Mouse (Mus musculus) embryonic facial prominence, embryonic 11.5 days (tissue): ENCODE measurements around the gene Tbl1x. TPM values are rescaled to one million over a fixed set of nuclear protein-coding genes. Genes with fewer than 3 reads are reported as not detected.

ENCODE experiments used
- ATAC-seq: fragments of 200-750 bp; cut with Nextera tagmentation; replicated peaks from 2 replicates; pipeline ENCODE4 v1.8.0; 2017; ENCODE audit warnings: low read depth; ENCODE audit not compliant: insufficient number of reproducible peaks, low FRiP score, low TSS enrichment
- DNase-seq: peaks from one replicate; pipeline ENCODE4 v3.0.0-alpha.2; 2015; ENCODE audit warnings: low spot score
- H3K27ac ChIP-seq: fragments of 300-500 bp; sonication (generic); replicated peaks from 2 replicates; pipeline ENCODE4 v1.5.1; 2014; ENCODE audit warnings: mild to moderate bottlenecking, low read depth, low read length, control low read depth
- H3K27me3 ChIP-seq: fragments of 300-500 bp; sonication (generic); 2 replicates; pipeline ENCODE4 v1.6.1; 2014; ENCODE audit warnings: mild to moderate bottlenecking, low read length, moderate library complexity, mixed read lengths; ENCODE audit not compliant: control insufficient read depth, insufficient read depth
- H3K36me3 ChIP-seq: fragments of 300-500 bp; sonication (generic); replicated peaks from 2 replicates; pipeline ENCODE4 v1.6.1; 2014; ENCODE audit warnings: low read depth, mild to moderate bottlenecking, low read length, moderate library complexity, mixed read lengths; ENCODE audit not compliant: control insufficient read depth, insufficient read depth
- H3K4me1 ChIP-seq: fragments of 300-500 bp; sonication (generic); 2 replicates; pipeline ENCODE4 v1.6.1; 2014; ENCODE audit warnings: low read length, mixed read lengths; ENCODE audit not compliant: control insufficient read depth, insufficient read depth
- H3K4me2 ChIP-seq: fragments of 300-500 bp; sonication (generic); 2 replicates; pipeline ENCODE4 v1.6.1; 2014; ENCODE audit warnings: low read depth, mild to moderate bottlenecking, control low read depth, low read length, moderate library complexity
- H3K4me3 ChIP-seq: fragments of 300-500 bp; sonication (generic); 2 replicates; pipeline ENCODE4 v1.5.1; 2014; ENCODE audit warnings: low read depth, low read length, control low read depth
- H3K9ac ChIP-seq: fragments of 300-500 bp; sonication (generic); replicated peaks from 2 replicates; pipeline ENCODE4 v1.6.1; 2014; ENCODE audit warnings: mild to moderate bottlenecking, control low read depth, low read length
- H3K9me3 ChIP-seq: fragments of 300-500 bp; sonication (generic); replicated peaks from 2 replicates; pipeline ENCODE4 v1.6.1; 2016; ENCODE audit warnings: mild to moderate bottlenecking, low read length, inconsistent platforms, mixed read lengths; ENCODE audit not compliant: control insufficient read depth
- WGBS: fragments of 180-500 bp; shearing (Covaris S2); extraction: QIAGEN DNeasy Blood & Tissue Kit; methylation state at CpG from one replicate; pipeline ENCODE4 v1.1.7; 2014; 5-methylcytosine and 5-hydroxymethylcytosine counted together
- polyA plus RNA-seq: library from polyadenylated mRNA; unstranded; fragments of >200 nt; fragmentation: Nextera tagmentation; extraction: Ambion mirVana; gene quantifications from 2 replicates; pipeline ENCODE4 v1.2.1, GENCODE M21; 2014

Gene Tbl1x
- polyA plus RNA-seq, 1 experiment from 2014 or later, result 98.8 TPM

DNA sequence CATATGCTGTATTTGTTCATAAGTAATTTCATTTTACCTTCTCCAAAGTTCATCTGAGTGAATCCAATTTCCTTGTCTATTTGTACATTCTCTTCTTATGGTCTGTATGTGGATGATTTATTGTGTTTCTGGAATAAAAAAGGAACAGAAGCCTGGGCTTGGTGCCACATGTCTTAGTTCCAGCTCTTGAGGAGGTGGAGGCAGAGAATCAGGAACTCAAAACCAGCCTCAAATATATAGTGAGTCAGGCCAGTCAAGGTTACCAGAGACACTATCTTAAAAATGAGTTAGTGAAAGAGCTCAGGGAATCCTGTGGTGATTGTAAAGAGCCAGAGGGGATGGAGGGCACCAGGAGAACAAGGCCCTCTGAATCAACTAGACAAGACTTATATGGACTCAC is 86.9 kb downstream of the Tbl1x start:
- Histone ChIP-seq H3K27ac (no peak overlapping the region), H3K9me3 (no peaks in the 10 kb centered on the region), H3K36me3 (no peaks in the 10 kb centered on the region), H3K27me3 (no peaks in the 10 kb centered on the region), H3K4me1 (no peaks in the 10 kb centered on the region), H3K4me3 (no peak overlapping the region), H3K4me2 (no peak overlapping the region), H3K9ac (no peak overlapping the region)
- no peak for ATAC-seq
- DNase-seq, result no peak

DNA sequence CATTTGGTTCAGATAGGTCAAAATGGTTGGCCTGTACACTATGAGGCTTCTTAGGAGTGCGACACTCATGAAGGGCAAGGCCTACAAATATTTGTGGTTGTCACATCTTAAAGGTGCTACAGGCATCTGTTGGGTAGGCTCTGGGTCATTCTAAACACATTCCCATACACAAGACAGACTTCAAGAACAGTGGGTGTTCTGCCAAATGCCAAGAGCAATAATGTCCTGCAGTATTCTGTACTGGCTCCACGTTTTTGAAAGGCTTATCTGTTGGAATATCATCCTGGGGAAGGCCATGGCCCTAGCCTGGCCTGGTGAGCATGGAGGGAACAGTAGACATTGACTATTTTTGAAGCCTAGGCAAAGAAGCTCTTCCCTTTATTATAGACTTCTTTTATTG is 87.9 kb downstream of the Tbl1x start:
- Histone ChIP-seq H3K4me2 (no peak overlapping the region), H3K4me1 (no peaks in the 10 kb centered on the region), H3K27me3 (no peaks in the 10 kb centered on the region), H3K27ac (no peak overlapping the region), H3K9me3 (no peaks in the 10 kb centered on the region), H3K4me3 (no peak overlapping the region), H3K9ac (no peak overlapping the region), H3K36me3 (no peaks in the 10 kb centered on the region)
- ATAC-seq, result no peak
- no peak for DNase-seq
- WGBS, result 68% methylated on average over 2 of the region's 2 CpGs

DNA sequence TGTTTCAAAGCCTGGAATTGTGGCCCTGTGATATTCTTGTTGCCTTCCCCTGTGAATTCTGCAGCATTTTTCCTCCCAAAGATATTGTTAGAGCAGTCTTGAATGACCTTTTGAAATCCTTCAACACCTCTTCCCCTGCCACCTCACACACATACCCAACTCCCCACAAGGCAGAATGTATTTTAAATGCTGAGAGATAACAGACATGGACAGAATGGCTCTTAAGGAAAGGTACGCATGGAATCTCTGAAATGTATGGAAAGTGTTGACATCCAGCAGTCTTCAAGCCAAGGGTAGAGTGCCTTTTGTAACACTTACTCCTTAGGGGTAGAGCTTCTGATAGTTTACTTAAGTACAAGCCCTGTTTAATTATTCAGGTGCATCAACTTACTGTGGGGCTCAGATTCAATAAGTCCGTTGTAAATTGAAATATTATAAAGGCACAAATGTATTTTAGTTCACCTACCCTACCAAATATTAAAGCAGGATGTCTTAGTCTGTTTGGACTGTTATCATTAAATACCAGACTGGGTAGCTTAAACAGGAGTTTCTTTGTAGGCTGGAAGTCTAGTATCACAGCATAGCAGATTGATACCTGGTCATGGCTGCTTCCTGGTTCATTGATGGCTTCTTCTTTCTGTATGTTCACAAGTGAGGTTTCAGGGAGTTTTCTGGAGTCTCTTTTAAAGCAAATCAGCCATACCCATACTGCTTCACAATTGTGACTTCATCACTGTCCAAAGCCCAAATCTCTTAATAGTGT is 92.9 kb downstream of the Tbl1x start:
- H3K27me3 ChIP-seq, result no peaks in the 10 kb centered on the region
- H3K4me3 ChIP-seq, result no peak overlapping the region
- H3K27ac ChIP-seq, result no peak overlapping the region
- H3K4me2 ChIP-seq, result no peak overlapping the region
- no peaks in the 10 kb centered on the region for H3K9me3 ChIP-seq
- H3K9ac ChIP-seq, result no peak overlapping the region
- H3K4me1 ChIP-seq, result no peaks in the 10 kb centered on the region
- ATAC-seq (no peak), DNase-seq (no peak)
- no peaks in the 10 kb centered on the region for H3K36me3 ChIP-seq
- 83% methylated on average over 2 of the region's 2 CpGs for WGBS

DNA sequence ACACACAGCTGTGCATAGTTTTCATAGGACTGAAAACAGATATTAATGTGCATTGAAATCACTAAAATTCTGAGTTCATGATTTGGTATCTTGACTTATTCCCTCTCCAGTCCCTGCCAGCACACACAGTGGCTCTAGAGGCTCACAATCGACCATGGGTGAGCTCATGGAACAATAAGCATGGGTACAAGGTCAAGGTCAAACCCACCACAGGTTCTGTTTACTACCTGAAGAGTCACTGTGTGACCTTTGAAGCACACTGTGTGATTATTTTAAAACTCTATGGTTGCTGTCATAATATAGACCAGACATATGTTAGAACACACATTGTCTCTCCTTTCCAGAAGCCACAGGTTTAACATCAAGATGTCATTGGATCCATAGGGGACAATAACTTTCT is 96.7 kb downstream of the Tbl1x start:
- no peak overlapping the region for H3K4me2 ChIP-seq
- DNase-seq (no peak), ATAC-seq (no peak)
- H3K9ac ChIP-seq, result no peak overlapping the region
- H3K4me1 ChIP-seq, result no peaks in the 10 kb centered on the region
- H3K36me3 ChIP-seq, result no peaks in the 10 kb centered on the region
- H3K4me3 ChIP-seq, result no peak overlapping the region
- H3K27ac ChIP-seq, result no peak overlapping the region
- 57% methylated on average over 1 of the region's 1 CpGs for WGBS
- no peaks in the 10 kb centered on the region for H3K9me3 ChIP-seq
- no peaks in the 10 kb centered on the region for H3K27me3 ChIP-seq

DNA sequence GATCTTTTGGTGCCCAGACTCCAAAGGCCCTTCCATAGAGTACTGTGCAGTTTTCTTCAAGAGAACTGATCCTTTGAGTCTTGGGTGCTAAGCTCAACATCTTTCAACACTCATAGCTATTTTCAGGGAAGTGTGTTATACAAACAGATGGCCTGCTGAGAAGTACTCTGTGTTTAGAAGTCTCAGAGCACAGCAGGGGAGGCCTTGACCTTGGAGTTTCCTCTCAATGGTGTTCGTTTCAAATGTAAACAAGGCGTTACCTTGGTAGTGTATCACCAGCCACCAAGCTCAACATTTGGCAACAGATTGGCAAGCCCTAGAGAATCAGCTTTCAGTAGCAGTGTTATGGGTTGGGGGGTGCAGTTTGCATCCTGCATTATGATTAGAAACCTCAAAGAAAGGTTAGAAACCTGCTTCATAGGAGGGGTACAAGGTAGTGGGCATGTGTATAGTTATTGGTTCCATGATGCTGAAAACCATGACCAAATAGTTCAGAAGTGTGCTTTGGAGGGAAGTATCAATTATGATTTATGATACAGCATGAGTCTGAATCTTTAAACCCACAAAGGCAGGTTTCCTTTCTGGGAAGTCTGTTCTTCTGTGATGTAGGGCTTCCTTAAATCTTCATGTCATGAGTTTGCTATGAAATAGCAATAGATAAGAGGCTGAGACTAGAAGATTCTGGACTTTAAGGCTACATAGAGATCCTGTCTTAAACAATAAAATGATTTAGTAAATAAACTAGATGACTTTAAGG is 98.3 kb downstream of the Tbl1x start:
- no peaks in the 10 kb centered on the region for H3K4me1 ChIP-seq
- WGBS, result 43% methylated on average over 2 of the region's 2 CpGs
- H3K4me3 ChIP-seq, result no peak overlapping the region
- H3K36me3 ChIP-seq, result no peaks in the 10 kb centered on the region
- no peak overlapping the region for H3K4me2 ChIP-seq
- no peak for ATAC-seq
- H3K9me3 ChIP-seq, result no peaks in the 10 kb centered on the region
- no peak overlapping the region for H3K9ac ChIP-seq
- H3K27ac ChIP-seq, result no peak overlapping the region
- H3K27me3 ChIP-seq, result no peaks in the 10 kb centered on the region
- DNase-seq, result no peak

DNA sequence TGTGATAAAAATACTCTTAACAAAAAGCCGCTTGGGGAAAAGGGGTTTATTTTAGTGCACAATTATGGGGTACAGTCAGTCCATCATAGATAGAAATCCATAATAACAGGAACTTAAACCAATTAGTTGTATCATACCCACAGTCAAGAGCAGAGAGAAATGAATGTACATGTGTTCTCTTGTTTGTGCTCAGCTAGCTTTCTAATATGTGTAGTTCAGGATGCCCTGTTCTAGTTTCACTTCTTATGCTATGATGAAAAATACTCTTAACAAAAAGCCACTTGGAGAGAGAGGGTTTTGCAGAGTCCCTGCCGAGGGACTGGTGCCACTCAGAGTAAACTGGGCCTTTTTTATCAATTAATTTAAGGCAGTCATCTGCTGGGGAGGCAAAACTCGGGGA is 101.1 kb downstream of the Tbl1x start:
- no peak overlapping the region for H3K27ac ChIP-seq
- H3K36me3 ChIP-seq, result no peaks in the 10 kb centered on the region
- no peak overlapping the region for H3K4me2 ChIP-seq
- H3K4me1 ChIP-seq, result no peaks in the 10 kb centered on the region
- 82% methylated on average over 3 of the region's 3 CpGs for WGBS
- H3K27me3 ChIP-seq, result no peaks in the 10 kb centered on the region
- H3K4me3 ChIP-seq, result no peak overlapping the region
- no peaks in the 10 kb centered on the region for H3K9me3 ChIP-seq
- H3K9ac ChIP-seq, result no peak overlapping the region
- ATAC-seq, result no peak
- DNase-seq, result no peak

DNA sequence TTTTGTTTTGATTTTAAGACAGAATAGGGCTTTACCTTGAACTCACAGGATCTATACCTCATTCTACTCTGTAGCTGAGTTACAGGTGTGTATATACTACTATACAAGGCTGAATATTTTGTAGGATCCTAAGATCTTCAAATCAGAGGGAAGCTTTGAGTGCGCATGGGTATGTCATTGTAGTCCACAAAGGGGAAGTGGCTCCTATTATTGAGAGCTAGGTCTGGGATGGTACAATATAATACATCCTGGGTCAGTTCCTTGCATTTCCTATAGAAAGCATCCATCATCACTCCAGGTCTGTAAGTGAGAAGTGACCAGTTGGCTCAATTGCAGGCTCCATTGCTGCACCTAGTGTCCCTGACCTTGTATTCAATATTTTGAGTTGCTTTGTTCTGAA is 102.2 kb downstream of the Tbl1x start:
- no peak overlapping the region for H3K4me2 ChIP-seq
- no peaks in the 10 kb centered on the region for H3K36me3 ChIP-seq
- WGBS, result 97% methylated on average over 1 of the region's 1 CpGs
- no peak for DNase-seq
- H3K4me1 ChIP-seq, result no peaks in the 10 kb centered on the region
- no peak for ATAC-seq
- H3K27me3 ChIP-seq, result no peaks in the 10 kb centered on the region
- H3K9ac ChIP-seq, result no peak overlapping the region
- H3K27ac ChIP-seq, result no peak overlapping the region
- no peak overlapping the region for H3K4me3 ChIP-seq
- H3K9me3 ChIP-seq, result no peaks in the 10 kb centered on the region

DNA sequence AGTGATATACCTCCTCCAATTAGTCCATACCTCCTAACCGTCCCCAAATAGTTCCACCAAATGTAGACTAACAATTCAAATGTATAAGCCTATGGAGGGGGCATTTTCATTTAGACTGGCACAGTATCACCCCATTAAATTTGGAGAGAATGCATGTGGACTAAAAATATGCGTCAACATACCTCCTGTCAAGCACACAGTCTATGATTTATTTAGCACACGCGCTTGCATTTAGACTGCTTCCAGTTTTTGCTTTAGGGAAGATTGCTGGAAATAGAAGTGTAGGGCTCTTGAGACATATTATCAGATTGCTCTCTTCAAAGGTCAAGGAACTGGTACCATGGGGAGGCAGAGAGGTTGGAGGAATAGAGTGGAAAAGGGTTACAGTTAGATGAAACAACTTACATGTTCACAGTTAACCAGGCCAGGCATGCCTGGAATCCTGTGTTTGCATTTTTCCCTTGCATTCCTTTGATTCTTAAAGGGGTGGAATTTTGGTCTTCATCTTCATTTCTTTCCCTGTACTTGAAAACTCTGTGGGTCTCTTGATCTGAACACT is 105.0 kb downstream of the Tbl1x start:
- 83% methylated on average over 4 of the region's 4 CpGs for WGBS
- Histone ChIP-seq H3K4me3 (no peak overlapping the region), H3K4me2 (no peak overlapping the region), H3K9ac (no peak overlapping the region), H3K4me1 (no peaks in the 10 kb centered on the region), H3K27me3 (no peaks in the 10 kb centered on the region), H3K36me3 (no peaks in the 10 kb centered on the region), H3K27ac (no peak overlapping the region), H3K9me3 (no peaks in the 10 kb centered on the region)
- ATAC-seq (no peak), DNase-seq (no peak)
